Mouse (Mus musculus): ENCODE measurements around the gene B230217C12Rik.

B230217C12Rik gene

DNA sequence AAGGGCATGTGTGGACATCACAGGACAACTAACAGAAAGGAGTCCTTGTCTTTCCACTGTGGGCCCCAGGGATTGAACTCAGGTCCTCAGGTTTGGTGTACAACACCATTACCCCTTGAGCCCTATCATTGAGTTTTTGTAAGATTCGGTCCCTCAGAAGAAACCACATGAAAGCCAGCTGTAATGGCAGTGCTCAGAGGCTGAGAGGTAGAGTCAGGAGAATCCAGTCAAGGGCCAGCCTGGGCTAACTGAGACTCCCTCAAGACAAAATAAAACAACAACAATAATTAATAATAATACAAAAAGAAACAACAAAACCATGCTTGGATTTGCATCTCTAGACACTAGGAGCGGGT lies 467 bp upstream of the B230217C12Rik start:
- in situ Hi-C loops (cut with MboI; ENCODE audit: low pct_unique_long_range_greater_than_20kb in 1 of 2, low sequenced_read_pairs in 2 of 2, unreplicated experiment in 1 of 2), result no loop called here

DNA sequence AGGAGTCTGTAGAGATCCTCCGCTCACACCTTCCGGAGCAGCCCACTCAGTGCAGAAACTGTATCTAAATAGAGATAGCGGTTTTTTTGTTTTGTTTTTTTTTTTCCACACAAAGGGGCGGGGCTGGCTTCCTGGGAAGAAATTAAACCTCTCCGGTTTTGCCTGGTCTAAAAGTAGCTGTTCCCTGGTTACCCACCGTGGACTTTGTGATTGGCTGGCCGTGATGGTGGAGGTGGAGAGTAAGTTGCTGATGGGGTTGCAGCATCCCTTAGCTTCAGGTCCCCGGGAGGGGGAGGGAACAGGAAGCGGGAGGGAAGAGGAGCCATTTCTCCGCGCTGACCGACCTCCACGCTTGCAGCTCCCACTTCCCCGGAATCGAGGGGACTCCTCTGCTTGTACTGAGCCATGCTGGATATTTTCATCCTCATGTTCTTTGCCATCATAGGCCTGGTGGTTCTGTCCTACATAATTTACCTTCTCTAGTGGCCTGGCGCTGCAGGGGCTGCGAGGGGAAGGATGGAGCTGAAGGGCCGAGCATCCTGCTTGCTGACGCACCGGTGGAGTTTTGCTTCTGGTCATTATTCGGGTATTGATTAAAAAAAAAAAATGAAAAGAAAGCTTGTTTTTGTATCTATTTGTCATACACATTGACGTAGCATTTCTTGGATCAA lies 546 bp downstream of the B230217C12Rik start:
- in situ Hi-C loops (cut with MboI; ENCODE audit: low pct_unique_long_range_greater_than_20kb in 1 of 2, low sequenced_read_pairs in 2 of 2, unreplicated experiment in 1 of 2), result no loop called here

DNA sequence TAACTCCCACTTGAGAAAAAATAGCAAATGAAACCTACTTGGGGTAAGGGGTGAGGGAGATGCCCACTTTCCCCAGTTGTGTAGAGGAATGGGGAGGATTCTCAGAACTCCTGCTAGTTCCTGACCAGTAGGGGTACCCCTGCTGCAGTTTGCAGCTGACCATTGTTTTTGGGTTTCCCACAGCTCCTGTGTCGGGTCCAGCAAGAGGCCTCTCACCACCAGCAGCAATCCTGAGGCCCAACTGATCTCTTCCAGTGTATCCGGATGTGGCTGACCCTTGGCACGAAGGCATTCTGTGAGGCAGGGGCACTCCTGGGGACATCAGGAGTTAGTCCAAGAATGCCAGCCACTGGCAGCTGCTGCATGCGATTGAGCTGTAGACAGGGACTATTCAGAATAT lies 1.4 kb downstream of the B230217C12Rik start:
- in situ Hi-C loops (cut with MboI; ENCODE audit: low pct_unique_long_range_greater_than_20kb in 1 of 2, low sequenced_read_pairs in 2 of 2, unreplicated experiment in 1 of 2), result no loop called here

DNA sequence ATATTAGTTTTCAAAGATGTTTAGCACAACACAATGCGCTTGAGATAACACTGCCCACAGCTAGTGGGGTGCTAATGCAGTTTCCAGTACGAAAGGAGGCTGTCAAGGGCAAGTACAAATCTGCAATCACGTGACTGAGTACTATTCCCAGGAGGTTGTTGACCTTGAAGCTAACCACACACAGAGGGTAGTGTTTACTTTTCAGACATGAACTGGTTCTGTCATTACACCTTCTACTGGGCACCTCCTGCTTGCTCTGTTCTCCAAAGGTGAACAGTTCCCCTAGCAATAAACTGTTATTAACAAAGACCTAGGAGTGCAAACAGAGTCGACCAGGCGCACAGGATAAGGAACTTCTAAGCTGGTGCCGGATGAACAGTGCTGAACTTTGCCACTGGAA lies 9.8 kb downstream of the B230217C12Rik start:
- in situ Hi-C loops (cut with MboI; ENCODE audit: low pct_unique_long_range_greater_than_20kb in 1 of 2, low sequenced_read_pairs in 2 of 2, unreplicated experiment in 1 of 2), result no loop called here

DNA sequence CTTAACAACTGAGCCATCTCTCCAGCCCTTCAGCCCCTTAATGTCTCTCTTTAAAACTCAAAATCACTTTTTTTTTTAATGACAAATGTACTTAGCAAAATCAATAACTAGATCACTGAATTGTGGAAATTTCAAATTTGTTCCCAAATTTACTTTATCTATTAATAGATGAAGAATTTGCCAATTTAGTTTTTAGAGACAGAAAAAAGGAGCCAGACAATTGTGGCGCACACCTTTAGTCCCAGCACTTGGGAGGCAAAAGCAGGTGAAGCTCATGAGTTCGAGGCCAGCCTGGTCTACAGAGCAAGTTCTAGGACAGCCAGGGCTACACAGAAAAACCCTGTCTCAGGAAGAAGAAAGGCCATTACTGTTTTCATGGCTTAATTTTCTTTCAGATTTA lies 11.0 kb downstream of the B230217C12Rik start:
- in situ Hi-C loops (cut with MboI; ENCODE audit: low pct_unique_long_range_greater_than_20kb in 1 of 2, low sequenced_read_pairs in 2 of 2, unreplicated experiment in 1 of 2), result no loop called here

DNA sequence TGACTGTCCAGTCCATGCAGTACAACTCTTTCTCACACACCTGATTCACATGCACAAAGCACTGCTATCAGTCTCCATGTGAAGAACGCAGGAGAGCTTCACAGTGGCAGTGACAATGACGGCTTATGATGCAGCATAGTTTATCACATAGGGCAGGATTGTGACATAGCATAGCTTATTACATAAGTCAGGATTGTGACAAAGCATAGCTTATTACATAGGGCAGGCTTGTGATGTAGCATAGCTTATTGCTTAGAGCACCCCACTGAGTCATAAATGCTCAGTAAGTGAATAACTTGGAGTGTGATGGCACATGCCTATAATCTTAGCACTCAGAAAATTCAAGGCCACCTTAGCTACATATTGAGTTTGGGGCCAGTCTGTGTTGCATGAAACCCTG lies 14.9 kb downstream of the B230217C12Rik start:
- in situ Hi-C loops (cut with MboI; ENCODE audit: low pct_unique_long_range_greater_than_20kb in 1 of 2, low sequenced_read_pairs in 2 of 2, unreplicated experiment in 1 of 2), result no loop called here

DNA sequence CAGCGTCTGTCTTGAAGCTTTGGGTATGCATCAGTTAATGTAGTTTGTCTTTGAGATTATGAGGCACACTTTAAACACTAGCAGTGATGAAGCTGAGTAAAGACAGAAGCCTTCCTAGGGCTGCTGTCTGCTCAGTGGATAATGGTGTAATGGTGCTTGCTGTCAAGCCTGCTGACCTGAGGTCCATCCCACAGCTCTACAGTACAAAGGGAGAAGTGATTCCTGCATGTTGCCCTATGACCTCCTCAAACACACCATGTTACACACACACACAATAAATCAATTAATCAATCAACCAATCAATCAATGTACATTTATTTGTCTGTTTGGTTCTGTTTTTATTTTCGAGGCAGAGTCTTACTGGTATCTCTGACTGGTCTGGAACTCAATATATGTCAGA lies 21.6 kb downstream of the B230217C12Rik start:
- in situ Hi-C loops (cut with MboI; ENCODE audit: low pct_unique_long_range_greater_than_20kb in 1 of 2, low sequenced_read_pairs in 2 of 2, unreplicated experiment in 1 of 2), result no loop called here

DNA sequence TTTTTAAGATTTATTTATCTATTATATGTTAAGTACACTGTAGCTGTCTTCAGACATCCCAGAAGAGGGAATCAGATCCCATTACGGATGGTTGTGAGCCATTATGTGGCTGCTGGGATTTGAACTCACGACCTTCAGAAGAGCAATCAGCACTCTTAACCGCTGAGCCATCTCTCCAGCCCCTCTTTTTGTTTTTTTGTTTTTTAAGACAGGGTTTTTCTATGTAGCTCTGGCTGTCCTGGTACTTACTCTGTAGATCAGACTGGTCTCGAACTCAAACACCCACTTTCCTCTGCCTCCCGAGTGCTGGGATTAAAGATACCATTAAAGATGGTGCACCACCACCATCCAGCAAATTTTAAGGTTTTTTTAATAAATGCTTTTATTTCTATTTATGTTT lies 24.8 kb downstream of the B230217C12Rik start:
- in situ Hi-C loops (cut with MboI; ENCODE audit: low pct_unique_long_range_greater_than_20kb in 1 of 2, low sequenced_read_pairs in 2 of 2, unreplicated experiment in 1 of 2), result no loop called here

DNA sequence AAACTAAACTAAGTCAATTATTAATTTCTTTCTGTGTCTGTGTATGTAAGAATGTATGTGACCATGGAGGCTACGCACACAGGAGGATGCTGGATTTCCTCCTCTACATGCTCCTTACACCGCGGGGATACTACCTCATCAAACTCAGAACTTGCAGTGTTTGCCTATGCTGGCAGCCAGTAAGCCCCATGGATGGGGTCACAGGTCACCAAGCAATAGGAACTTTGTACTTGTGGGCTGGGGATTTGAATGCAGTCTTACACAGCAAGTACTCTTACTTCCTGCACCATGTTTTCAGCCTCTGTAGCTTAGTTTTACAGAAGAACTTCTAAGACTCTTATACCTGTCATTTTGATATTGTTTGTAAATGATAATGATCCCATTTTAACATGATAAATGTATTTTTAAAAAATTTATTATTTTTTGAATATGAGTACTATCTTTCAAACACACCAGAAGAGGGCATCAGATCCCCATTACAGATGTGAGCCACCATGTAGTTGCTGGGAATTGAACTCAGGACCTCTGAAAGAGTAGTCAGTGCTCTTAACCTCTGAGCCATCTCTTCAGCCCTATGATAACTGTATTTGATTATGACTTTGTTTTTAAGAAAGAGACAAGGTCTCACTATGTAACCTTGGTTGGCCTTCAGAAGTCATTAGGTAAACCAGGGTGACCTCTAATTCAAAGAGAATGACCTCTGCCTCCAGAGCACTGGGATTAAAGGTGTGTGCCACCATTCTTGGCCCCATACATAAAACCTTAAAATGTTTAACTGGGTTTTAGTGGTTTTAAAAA lies 25.7 kb downstream of the B230217C12Rik start:
- in situ Hi-C loops (cut with MboI; ENCODE audit: low pct_unique_long_range_greater_than_20kb in 1 of 2, low sequenced_read_pairs in 2 of 2, unreplicated experiment in 1 of 2), result no loop called here

DNA sequence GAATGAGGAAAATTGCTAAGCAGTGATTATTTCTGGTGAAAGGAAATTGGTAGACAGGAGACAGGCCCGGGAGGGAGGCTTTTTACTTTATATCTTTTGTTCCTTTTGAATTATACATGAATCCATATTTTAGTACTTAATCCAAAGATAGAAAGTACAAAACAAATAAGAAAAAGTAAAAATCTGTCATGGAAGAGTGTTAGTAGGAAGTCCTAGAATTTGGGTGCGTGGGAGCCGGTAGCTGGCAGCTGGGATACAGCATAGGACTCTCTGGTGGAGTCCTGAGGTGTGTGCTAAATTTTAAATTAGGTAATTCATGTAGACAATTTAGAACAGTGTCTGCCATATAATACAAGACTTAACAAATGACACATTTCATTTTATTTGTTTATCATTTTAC lies 27.0 kb downstream of the B230217C12Rik start:
- in situ Hi-C loops (cut with MboI; ENCODE audit: low pct_unique_long_range_greater_than_20kb in 1 of 2, low sequenced_read_pairs in 2 of 2, unreplicated experiment in 1 of 2), result no loop called here

DNA sequence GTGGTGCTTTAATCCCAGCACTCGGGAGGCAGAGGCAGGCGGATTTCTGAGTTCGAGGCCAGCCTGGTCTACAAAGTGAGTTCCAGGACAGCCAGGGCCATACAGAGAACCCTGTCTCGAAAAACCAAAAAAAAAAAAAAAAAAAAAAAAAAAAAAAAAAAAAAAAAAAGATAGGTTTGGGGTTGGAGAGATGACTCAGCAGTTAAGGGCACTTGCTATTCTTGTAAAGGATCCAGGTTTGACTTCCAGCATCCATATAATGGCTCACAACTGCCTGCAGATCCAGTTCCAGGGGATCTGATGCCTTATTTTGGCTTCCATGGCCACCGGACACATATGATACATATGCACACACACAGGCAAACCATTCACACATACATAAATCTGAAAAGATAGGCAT lies 31.8 kb downstream of the B230217C12Rik start:
- in situ Hi-C loops (cut with MboI; ENCODE audit: low pct_unique_long_range_greater_than_20kb in 1 of 2, low sequenced_read_pairs in 2 of 2, unreplicated experiment in 1 of 2), result loop anchor here (10.0 kb wide), 1 partner anchor 78 kb away; the partner anchor contains the start of gene Lasp1 (in 2 of the 2)

DNA sequence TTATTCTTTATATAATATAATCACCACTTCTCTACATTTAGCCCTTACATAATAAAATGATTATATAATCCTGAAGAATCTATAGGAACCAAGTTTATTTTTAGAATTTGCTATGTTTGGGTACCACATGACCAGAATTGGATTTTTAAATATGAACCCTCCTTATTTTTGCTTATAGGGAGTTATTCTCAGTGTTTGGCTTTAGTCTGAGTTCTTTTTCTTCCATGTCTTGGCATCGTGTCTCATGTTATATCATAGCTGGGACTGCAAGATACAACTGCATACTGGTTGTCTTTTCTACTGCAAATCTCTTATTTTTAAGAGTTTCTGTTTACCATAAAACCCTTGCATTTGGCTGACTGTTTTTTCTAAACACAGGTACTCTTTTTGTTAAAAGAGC lies 33.8 kb downstream of the B230217C12Rik start:
- in situ Hi-C loops (cut with MboI; ENCODE audit: low pct_unique_long_range_greater_than_20kb in 1 of 2, low sequenced_read_pairs in 2 of 2, unreplicated experiment in 1 of 2), result loop anchor here (10.0 kb wide), 1 partner anchor 80 kb away; the partner anchor contains the start of gene Lasp1 (in 2 of the 2)

DNA sequence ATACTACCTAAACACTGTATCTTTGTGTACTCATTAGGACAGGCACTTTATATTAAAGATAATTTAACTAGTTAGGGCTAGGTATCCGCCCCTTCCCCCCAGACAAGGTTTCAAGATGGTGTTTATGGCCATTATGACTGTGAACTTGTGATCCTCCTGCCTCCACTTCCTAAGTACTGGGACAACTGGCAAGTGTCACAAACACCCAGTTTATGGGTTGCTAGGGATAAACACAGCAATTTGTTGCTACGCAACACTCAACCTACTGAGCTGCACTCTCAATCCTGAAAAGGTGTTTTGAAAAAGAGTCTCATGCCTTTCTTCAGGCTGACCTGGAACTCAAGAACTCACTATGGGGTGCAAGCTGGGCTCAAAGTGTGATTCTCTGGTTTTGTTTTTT lies 36.8 kb downstream of the B230217C12Rik start:
- in situ Hi-C loops (cut with MboI; ENCODE audit: low pct_unique_long_range_greater_than_20kb in 1 of 2, low sequenced_read_pairs in 2 of 2, unreplicated experiment in 1 of 2), result loop anchor here (10.0 kb wide), 1 partner anchor 83 kb away; the partner anchor contains the start of gene Lasp1 (in 2 of the 2)

DNA sequence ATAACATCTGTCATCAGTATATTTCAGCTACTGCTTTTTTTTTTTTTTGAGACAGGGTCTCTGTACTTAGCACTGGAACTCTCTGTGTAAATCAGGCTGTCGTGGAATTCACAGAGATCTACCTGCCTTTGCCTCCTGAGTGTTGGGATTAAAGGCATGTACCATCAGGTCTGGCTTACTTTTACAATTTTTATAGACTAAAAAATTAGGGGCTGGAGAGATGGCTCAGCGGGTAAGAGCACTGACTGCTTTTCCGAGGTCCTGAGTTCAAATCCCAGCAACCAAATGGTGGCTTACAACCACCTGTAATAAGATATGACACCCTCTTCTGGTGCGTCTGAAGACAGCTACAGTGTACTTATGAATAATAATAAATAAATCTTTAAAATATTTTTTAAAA lies 39.8 kb downstream of the B230217C12Rik start:
- in situ Hi-C loops (cut with MboI; ENCODE audit: low pct_unique_long_range_greater_than_20kb in 1 of 2, low sequenced_read_pairs in 2 of 2, unreplicated experiment in 1 of 2), result no loop called here

DNA sequence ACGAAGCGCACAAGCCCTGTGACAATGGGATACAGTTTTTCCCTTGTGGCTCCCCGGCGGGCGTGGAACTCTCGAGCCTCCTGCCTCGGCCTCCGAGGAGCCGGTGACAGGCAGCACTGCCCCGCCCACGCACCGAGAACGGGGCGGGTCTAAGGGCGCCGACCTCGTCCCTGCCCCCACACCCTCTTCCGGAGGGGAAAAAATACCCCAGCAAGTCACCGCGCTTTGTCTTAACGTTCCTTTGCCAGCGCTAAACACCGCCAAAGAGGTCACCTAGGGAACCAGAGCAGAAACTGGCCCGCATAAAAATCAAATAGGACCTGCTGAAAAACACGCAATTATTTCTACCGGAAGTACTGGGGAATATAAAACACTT lies 43.0 kb downstream of the B230217C12Rik start:
- in situ Hi-C loops (cut with MboI; ENCODE audit: low pct_unique_long_range_greater_than_20kb in 1 of 2, low sequenced_read_pairs in 2 of 2, unreplicated experiment in 1 of 2), result no loop called here

DNA sequence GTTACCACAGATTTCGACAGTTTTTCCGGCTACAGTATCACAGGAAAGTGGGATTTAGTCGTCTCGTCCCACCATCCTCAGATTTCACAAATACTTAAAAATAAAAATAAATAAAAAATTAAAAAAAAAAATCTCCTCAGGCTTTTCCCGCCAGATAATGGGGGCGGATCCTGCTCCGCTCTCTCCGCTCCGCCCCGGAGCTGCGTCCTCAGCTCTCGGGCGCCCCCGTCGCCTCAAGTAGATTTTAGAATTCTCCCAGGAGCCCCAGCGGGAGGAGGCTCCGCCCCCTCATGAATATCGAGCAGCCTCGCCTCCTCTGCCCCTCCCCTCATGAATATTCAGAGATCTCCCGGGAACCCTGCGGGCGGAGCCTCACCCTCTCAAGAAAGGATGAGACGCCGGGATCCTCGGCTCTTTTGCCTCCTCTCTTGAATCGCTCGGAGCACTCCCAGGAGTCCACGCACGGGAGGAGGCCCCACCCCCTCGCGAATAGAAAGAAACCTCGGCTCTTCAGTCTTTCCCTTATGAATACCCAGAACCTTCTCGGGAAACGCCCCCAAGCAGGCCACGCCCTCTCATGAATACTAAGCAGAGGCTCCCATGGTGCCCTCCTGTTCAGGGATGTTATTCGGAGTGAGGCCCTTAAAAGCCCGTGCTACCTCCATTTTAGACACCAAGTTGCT lies 43.5 kb downstream of the B230217C12Rik start, which contains the start of gene Fbxo47:
Gene Fbxo47 (minus strand): TSS at position 237 of the 683 bp plus-strand sequence.
- in situ Hi-C loops (cut with MboI; ENCODE audit: low pct_unique_long_range_greater_than_20kb in 1 of 2, low sequenced_read_pairs in 2 of 2, unreplicated experiment in 1 of 2), result no loop called here

DNA sequence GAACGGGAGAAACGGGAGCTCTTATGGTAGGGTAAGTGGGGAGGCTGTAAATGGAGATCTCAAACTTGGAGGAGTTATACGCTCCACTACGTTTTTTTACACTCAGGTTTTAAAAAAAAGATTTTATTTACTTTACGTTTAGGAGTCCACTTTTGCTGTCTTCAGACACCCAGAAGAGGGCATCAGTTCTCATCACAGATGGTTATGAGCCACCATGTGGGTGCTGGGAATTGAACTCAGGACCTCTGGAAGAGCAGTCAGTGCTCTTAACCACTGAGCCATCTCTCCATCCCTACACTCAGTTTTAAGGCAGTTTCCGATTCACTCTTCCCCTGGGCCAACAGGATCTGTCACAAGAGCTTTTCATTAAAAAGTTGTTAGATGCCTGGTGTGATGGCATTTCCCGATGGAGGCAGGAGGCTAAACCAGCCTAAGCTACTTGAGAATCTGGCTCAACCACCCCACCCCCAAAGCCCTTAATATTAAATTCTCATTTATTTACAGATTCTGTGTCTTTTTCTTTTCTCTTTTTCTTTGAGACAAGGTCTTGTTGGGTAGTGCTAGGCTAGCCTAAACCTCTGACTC lies 44.1 kb downstream of the B230217C12Rik start:
- in situ Hi-C loops (cut with MboI; ENCODE audit: low pct_unique_long_range_greater_than_20kb in 1 of 2, low sequenced_read_pairs in 2 of 2, unreplicated experiment in 1 of 2), result no loop called here

DNA sequence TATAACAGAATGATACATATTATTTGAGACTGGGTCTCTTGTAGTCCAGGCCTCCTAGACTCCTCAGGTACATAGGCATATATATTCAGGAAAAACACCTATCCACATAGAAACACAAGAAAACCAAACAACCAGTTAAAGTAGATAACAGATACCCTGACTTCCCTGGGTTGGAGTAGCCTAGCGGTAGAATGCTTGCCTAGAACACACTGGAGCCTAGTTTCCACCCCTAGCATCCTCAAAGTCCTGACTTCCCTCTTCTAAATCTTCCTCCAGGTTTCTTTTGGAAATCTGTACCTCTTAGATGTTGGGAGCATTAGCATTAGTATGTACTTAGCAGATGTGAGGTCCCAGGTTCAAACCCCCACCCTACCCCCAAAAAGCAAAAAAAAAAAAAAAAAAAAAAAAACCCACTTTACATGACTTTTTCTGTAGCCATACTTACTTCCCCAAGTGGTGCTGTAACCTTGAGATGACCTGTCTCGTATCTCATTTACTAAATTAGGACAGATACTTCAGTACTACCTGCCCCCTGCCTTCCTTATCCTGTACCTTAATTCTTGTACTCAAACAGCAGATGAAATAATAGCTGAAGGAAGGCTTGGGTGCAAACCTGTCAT lies 44.8 kb downstream of the B230217C12Rik start:
- in situ Hi-C loops (cut with MboI; ENCODE audit: low pct_unique_long_range_greater_than_20kb in 1 of 2, low sequenced_read_pairs in 2 of 2, unreplicated experiment in 1 of 2), result no loop called here

DNA sequence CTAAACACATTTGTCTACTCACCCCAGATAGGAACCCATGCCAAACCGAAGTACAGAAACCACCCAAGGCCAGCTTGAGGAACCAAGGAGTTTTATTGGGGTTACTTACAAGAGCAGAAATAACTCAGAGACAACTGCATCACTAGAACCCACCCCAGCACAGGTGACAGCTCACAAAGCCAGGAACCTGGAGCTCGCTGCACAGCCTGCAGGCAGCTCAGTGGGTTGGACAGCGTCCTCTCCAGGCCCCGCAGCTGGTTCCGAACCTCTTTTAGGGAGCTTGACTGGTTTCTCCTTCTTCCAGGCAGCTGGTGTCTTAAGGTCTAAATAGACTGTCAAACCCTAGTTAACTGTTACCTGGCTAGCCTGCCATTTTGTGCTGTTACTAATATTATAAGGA lies 51.2 kb downstream of the B230217C12Rik start:
- in situ Hi-C loops (cut with MboI; ENCODE audit: low pct_unique_long_range_greater_than_20kb in 1 of 2, low sequenced_read_pairs in 2 of 2, unreplicated experiment in 1 of 2), result no loop called here
